Mouse (Mus musculus): ENCODE measurements around the gene Snx25. TPM values are rescaled to one million over a fixed set of nuclear protein-coding genes. Genes with fewer than 3 reads are reported as not detected.

Gene Snx25
- 13.4 and 14.3 TPM in 2 replicates for total RNA-seq (2012; rRNA removed)
- 22.2 and 24.9 TPM in 2 replicates for total RNA-seq (2014; rRNA removed)
- polyA plus RNA-seq (2012; ENCODE audit: insufficient read length, low read depth), result 6.9 and 7.2 TPM in 2 replicates

- H3K36me3 ChIP-seq (replicated peaks in 1 of 2; ENCODE audit: control insufficient read depth in 1 of 2, insufficient read depth in 1 of 2, low read length in 1 of 2), result peaks cover 0 to 3% of the 10 kb centered on the region in 2 experiments
- peak within 1 kb of the TSS; percentile 74 to 84 (median 74) for H3K4me3 ChIP-seq (replicated peaks in 1 of 3; ENCODE audit: low read depth in 2 of 3, low read length in 2 of 3, poor library complexity in 1 of 3)
- peaks cover 12% of the 10 kb centered on the region for H3K27me3 ChIP-seq (replicated peaks)
- H3K4me2 ChIP-seq (ENCODE audit: insufficient read depth, low read depth, poor library complexity, severe bottlenecking), result peak within 1 kb of the TSS; percentile 95
- DNase-seq (ENCODE audit: extremely low read depth), result peak; percentile 71
- peaks cover 4% of the 10 kb centered on the region; the same call in 1 of the 2 replicates for H3K79me2 ChIP-seq (replicated peaks; ENCODE audit: control insufficient read depth, extremely low read depth, insufficient read depth, poor library complexity, severe bottlenecking)
- no peaks in the 10 kb centered on the region for H3K9me3 ChIP-seq (replicated peaks; ENCODE audit: low read length)
- TF ChIP-seq ZKSCAN1 (IDR thresholded peaks at IDR 0.05; ENCODE audit: borderline replicate concordance, low read depth, low read length) (no peak), ZMIZ1 (IDR thresholded peaks at IDR 0.05; ENCODE audit: low read depth, low read length) (no peak), MAZ (IDR thresholded peaks at IDR 0.05; ENCODE audit: low read depth, low read length) (0 out of 2 replicates have a peak, but pooled peaks have one; percentile 35), E2F4 (IDR thresholded peaks at IDR 0.05; ENCODE audit: insufficient replicate concordance, low read depth, low read length) (no peak), RAD21 (IDR thresholded peaks at IDR 0.05; ENCODE audit: low read depth, low read length) (no peak), MAX (IDR thresholded peaks at IDR 0.05; ENCODE audit: low read length) (no peak), JUND (conservative IDR thresholded peaks at IDR 0.05; ENCODE audit: low read depth, low read length) (no peak), ZC3H11A (IDR thresholded peaks at IDR 0.05; ENCODE audit: low read depth, low read length) (no peak), TCF12 (IDR thresholded peaks at IDR 0.05; ENCODE audit: low read depth, low read length) (peak; percentile 46; the same call in 1 of the 2 replicates), ETS1 (conservative IDR thresholded peaks at IDR 0.05; ENCODE audit: low read depth, low read length) (no peak), MEF2A (IDR thresholded peaks at IDR 0.05; ENCODE audit: borderline replicate concordance, low read depth, low read length) (no peak), NRF1 (IDR thresholded peaks at IDR 0.05; ENCODE audit: low read depth, low read length) (no peak), TBP (conservative IDR thresholded peaks at IDR 0.05; ENCODE audit: low read depth, low read length) (no peak), CTCF (conservative IDR thresholded peaks at IDR 0.05 in 1 of 2, IDR thresholded peaks at IDR 0.05 in 1 of 2; ENCODE audit: low read depth in 2 of 2, low read length in 2 of 2) (no peak), SIN3A (IDR thresholded peaks at IDR 0.05; ENCODE audit: low read length) (0 out of 2 replicates have a peak, but pooled peaks have one; percentile 44), JUN (IDR thresholded peaks at IDR 0.05; ENCODE audit: insufficient read depth, low read depth, low read length) (no peak), EP300 (IDR thresholded peaks at IDR 0.05; ENCODE audit: low read length) (no peak), KAT2A (IDR thresholded peaks at IDR 0.05; ENCODE audit: insufficient replicate concordance, low read length) (no peak), ZNF384 (IDR thresholded peaks at IDR 0.05; ENCODE audit: low read depth, low read length) (no peak), UBTF (IDR thresholded peaks at IDR 0.05; ENCODE audit: low read depth, low read length) (no peak), MXI1 (IDR thresholded peaks at IDR 0.05; ENCODE audit: low read depth, low read length) (peak; percentile 48; the same call in 1 of the 2 replicates), BHLHE40 (IDR thresholded peaks at IDR 0.05; ENCODE audit: low read depth, low read length) (no peak), GABPA (IDR thresholded peaks at IDR 0.05; ENCODE audit: insufficient replicate concordance, low read depth, low read length) (no peak), MAFK (IDR thresholded peaks at IDR 0.05; ENCODE audit: insufficient replicate concordance, low read length) (no peak), ELF1 (IDR thresholded peaks at IDR 0.05; ENCODE audit: low read depth, low read length) (peak; percentile 38; the same call in 1 of the 2 replicates), USF2 (conservative IDR thresholded peaks at IDR 0.05; ENCODE audit: low read depth, low read length) (no peak), NELFE (IDR thresholded peaks at IDR 0.05; ENCODE audit: low read depth, low read length) (no peak), IRF4 (IDR thresholded peaks at IDR 0.05; ENCODE audit: low read depth, low read length) (no peak), POLR2AphosphoS2 (IDR thresholded peaks at IDR 0.05; ENCODE audit: low read depth, low read length) (no peak), RCOR1 (conservative IDR thresholded peaks at IDR 0.05; ENCODE audit: low read depth, low read length) (no peak), HCFC1 (IDR thresholded peaks at IDR 0.05; ENCODE audit: low read depth, low read length) (no peak), CHD2 (IDR thresholded peaks at IDR 0.05; ENCODE audit: low read length) (no peak), POLR2A (IDR thresholded peaks at IDR 0.05; ENCODE audit: low read depth, low read length) (peak; percentile 42; the same call in 1 of the 2 replicates), USF1 (IDR thresholded peaks at IDR 0.05; ENCODE audit: low read depth, low read length) (no peak), PAX5 (IDR thresholded peaks at IDR 0.05; ENCODE audit: low read length) (no peak)
- H3K27ac ChIP-seq (ENCODE audit: insufficient read depth, low read depth), result no peak within 1 kb of the TSS
- dilution Hi-C loops (cut with MboI; ENCODE audit: extremely low pct_ligation_motif_present, extremely low pct_unique_long_range_greater_than_20kb, low sequenced_read_pairs), result no loop called here
- H3K4me1 ChIP-seq (ENCODE audit: control insufficient read depth in 1 of 2, insufficient read depth in 2 of 2), result peaks cover 0 to 25% of the 10 kb centered on the region in 2 experiments; a peak in 2 of 4 replicates
- in situ Hi-C loops (cut with MboI; ENCODE audit: low pct_ligation_motif_present, low pct_unique_long_range_greater_than_20kb, low sequenced_read_pairs), result no loop called here
- H3K9ac ChIP-seq (ENCODE audit: insufficient read depth, low read depth), result peak within 1 kb of the TSS; percentile 37
Observed at GRCm38 (mm10) chr8:46152064-46153031, at the start of gene Snx25. Gene Snx25, minus strand, starts transcription at chr8:46152159.
